Mouse (Mus musculus): ENCODE measurements around the gene Med15.

DNA sequence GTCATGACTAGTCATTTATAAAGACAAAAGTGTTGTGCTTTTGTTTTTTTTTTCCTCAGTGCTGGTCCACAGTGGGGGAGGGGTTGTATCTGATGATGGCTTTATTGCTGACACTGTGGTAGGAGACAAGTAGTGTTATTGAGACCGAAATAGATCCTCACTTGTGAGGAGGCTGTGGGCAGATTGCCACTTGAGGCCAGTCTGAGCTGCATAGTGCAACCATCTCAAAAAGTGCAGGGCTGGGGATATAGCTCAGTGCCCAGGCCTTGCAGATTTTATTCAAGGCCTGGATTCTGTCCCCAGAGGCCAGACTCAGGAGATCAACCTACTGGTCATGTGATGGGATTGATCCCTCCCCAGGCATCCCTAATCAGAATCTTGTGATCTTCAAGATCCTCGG is 95.8 kb downstream of the Med15 start:
- TF ChIP-seq EP300 (IDR thresholded peaks at IDR 0.05; ENCODE audit: low read depth) (no peak), CTCF (IDR thresholded peaks at IDR 0.05; ENCODE audit: low read depth) (no peak)
